Mouse (Mus musculus): ENCODE results near the gene D430042O09Rik. TPM values are rescaled to one million over a fixed set of nuclear protein-coding genes. Genes with fewer than 3 reads are reported as not detected.

The D430042O09Rik gene
- polyA plus RNA-seq (2015; fragmentation: Nextera tagmentation; extraction: Ambion mirVana): 10.9 and 11.7 TPM in 2 replicates

DNA sequence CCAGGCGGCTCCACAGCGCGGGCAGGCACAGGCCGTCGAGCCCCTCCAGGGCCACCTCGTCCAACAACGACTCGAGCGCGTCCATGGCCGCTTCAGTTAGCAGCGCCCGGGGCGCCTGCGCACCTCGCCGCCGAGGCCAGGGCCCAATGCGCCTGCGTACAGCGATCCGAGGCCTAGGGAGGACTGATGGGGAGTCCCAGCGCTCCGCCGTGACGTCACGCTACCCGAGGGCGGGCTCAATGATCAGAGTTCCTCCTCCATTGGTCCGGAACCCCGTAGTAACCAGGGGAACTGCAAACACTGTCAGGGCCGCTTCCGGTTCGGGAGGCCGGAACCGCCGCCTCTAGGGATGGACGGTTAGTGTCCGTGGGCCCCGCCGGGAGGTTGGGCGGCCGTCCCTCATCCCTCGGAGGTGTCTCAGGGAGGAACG is at the start of gene D430042O09Rik, which contains the start of gene Gtf3c1:
Gene D430042O09Rik (plus strand): TSS at position 296 of the 430 bp plus-strand sequence.
Gene Gtf3c1 (minus strand): TSS at position 188 of the 430 bp plus-strand sequence.
- Histone ChIP-seq H3K27me3 (no peaks in the 10 kb centered on the region), H3K36me3 (peaks cover 15% of the 10 kb centered on the region), H3K4me2 (replicated peaks) (peak within 1 kb of the TSS; percentile 67), H3K27ac (replicated peaks) (peak within 1 kb of the TSS; percentile 93), H3K4me1 (peaks cover 30% of the 10 kb centered on the region), H3K9ac (peak within 1 kb of the TSS; percentile 89), H3K9me3 (replicated peaks) (no peaks in the 10 kb centered on the region), H3K4me3 (replicated peaks) (peak within 1 kb of the TSS; percentile 96)
- peak; percentile 97 for ATAC-seq (ENCODE audit: insufficient number of reproducible peaks, low FRiP score, low TSS enrichment, low read depth)
- 0% methylated on average over 45 of the region's 45 CpGs for WGBS

GRCm38 (mm10) chr7:125663654-125664053 is 44.0 kb upstream of the D430042O09Rik start:
- Histone ChIP-seq H3K4me3 (replicated peaks) (no peak overlapping the region), H3K9ac (no peak overlapping the region), H3K4me2 (replicated peaks) (no peak overlapping the region), H3K9me3 (replicated peaks) (no peaks in the 10 kb centered on the region), H3K4me1 (no peaks in the 10 kb centered on the region), H3K36me3 (peaks cover 89% of the 10 kb centered on the region), H3K27ac (replicated peaks) (no peak overlapping the region), H3K27me3 (no peaks in the 10 kb centered on the region)
- 81% methylated on average over 3 of the region's 3 CpGs for WGBS
- no peak for ATAC-seq (ENCODE audit: insufficient number of reproducible peaks, low FRiP score, low TSS enrichment, low read depth)

DNA sequence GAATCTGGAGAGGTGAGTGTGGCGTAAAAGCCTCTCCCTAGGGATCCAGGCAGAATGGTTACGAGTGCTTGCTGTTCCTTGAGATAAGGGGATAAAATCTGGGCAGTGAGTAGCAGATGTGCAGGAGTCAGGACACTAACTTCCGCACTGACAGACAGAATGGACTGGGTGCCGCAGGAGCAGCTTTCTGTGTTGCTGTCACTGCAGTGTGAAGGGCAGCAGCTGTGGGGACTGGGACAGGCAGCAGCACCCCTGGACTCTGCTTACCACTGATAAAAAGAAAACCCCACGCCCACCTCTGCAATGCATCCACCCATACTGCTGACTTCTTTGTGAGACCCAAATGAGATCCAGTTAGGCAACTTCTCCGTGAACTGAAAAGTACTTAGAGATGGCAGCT is 36.8 kb upstream of the D430042O09Rik start:
- H3K9me3 ChIP-seq (replicated peaks): no peaks in the 10 kb centered on the region
- no peaks in the 10 kb centered on the region for H3K4me1 ChIP-seq
- WGBS: 88% methylated on average over 6 of the region's 6 CpGs
- no peaks in the 10 kb centered on the region for H3K27me3 ChIP-seq
- no peak overlapping the region for H3K27ac ChIP-seq (replicated peaks)
- ATAC-seq (ENCODE audit: insufficient number of reproducible peaks, low FRiP score, low TSS enrichment, low read depth): no peak
- H3K4me3 ChIP-seq (replicated peaks): no peak overlapping the region
- peaks cover 98% of the 10 kb centered on the region for H3K36me3 ChIP-seq
- H3K9ac ChIP-seq: no peak overlapping the region
- no peak overlapping the region for H3K4me2 ChIP-seq (replicated peaks)

- Histone ChIP-seq H3K9me3 (replicated peaks) (no peaks in the 10 kb centered on the region), H3K9ac (no peak overlapping the region), H3K27me3 (no peaks in the 10 kb centered on the region), H3K27ac (replicated peaks) (no peak overlapping the region), H3K4me1 (no peaks in the 10 kb centered on the region), H3K4me3 (replicated peaks) (no peak overlapping the region), H3K4me2 (replicated peaks) (no peak overlapping the region), H3K36me3 (peaks cover 98% of the 10 kb centered on the region)
- no peak for ATAC-seq (ENCODE audit: insufficient number of reproducible peaks, low FRiP score, low TSS enrichment, low read depth)
- WGBS: 86% methylated on average over 8 of the region's 8 CpGs
Measured at GRCm38 (mm10) chr7:125671396-125671795, 36.3 kb upstream of the D430042O09Rik start.

GRCm38 (mm10) chr7:125674916-125675315 is 32.8 kb upstream of the D430042O09Rik start:
- no peak overlapping the region for H3K27ac ChIP-seq (replicated peaks)
- no peak overlapping the region for H3K9ac ChIP-seq
- H3K9me3 ChIP-seq (replicated peaks): no peaks in the 10 kb centered on the region
- H3K4me1 ChIP-seq: no peaks in the 10 kb centered on the region
- WGBS: 87% methylated on average over 2 of the region's 2 CpGs
- no peak overlapping the region for H3K4me2 ChIP-seq (replicated peaks)
- H3K4me3 ChIP-seq (replicated peaks): no peak overlapping the region
- no peak for ATAC-seq (ENCODE audit: insufficient number of reproducible peaks, low FRiP score, low TSS enrichment, low read depth)
- peaks cover 99% of the 10 kb centered on the region for H3K36me3 ChIP-seq
- H3K27me3 ChIP-seq: no peaks in the 10 kb centered on the region

- no peak overlapping the region for H3K4me2 ChIP-seq (replicated peaks)
- WGBS: 86% methylated on average over 8 of the region's 8 CpGs
- no peaks in the 10 kb centered on the region for H3K27me3 ChIP-seq
- no peak overlapping the region for H3K27ac ChIP-seq (replicated peaks)
- H3K9me3 ChIP-seq (replicated peaks): no peaks in the 10 kb centered on the region
- H3K36me3 ChIP-seq: peaks cover 90% of the 10 kb centered on the region
- no peak overlapping the region for H3K4me3 ChIP-seq (replicated peaks)
- no peak for ATAC-seq (ENCODE audit: insufficient number of reproducible peaks, low FRiP score, low TSS enrichment, low read depth)
- H3K4me1 ChIP-seq: no peaks in the 10 kb centered on the region
- no peak overlapping the region for H3K9ac ChIP-seq
Measured at GRCm38 (mm10) chr7:125678756-125679155, 28.9 kb upstream of the D430042O09Rik start.

DNA sequence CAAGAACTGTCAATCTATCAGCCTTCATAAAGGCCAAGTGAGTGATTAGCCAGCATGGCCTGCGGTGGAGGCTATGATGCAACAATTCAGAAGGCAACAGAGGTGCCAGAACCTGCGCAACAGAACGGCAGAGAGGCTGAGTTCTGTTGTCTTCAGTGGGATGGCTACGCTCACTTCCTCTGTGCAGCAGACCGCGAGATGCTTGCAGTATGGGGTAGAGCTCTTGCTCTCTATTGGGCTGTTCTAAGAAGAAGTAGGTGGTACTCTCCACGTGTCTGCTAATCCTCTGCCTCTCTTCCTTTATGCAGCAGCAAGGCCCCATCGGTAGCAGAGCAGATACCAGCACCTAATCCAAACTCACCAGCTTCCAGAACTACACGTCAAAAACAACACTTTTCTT is 27.8 kb upstream of the D430042O09Rik start:
- Histone ChIP-seq H3K27me3 (no peaks in the 10 kb centered on the region), H3K9me3 (replicated peaks) (no peaks in the 10 kb centered on the region), H3K4me2 (replicated peaks) (no peak overlapping the region), H3K27ac (replicated peaks) (no peak overlapping the region), H3K4me1 (no peaks in the 10 kb centered on the region), H3K36me3 (peaks cover 81% of the 10 kb centered on the region), H3K9ac (no peak overlapping the region), H3K4me3 (replicated peaks) (no peak overlapping the region)
- 87% methylated on average over 9 of the region's 9 CpGs for WGBS
- no peak for ATAC-seq (ENCODE audit: insufficient number of reproducible peaks, low FRiP score, low TSS enrichment, low read depth)

GRCm38 (mm10) chr7:125690516-125690915 is 17.2 kb upstream of the D430042O09Rik start:
- WGBS: 93% methylated on average over 4 of the region's 4 CpGs

DNA sequence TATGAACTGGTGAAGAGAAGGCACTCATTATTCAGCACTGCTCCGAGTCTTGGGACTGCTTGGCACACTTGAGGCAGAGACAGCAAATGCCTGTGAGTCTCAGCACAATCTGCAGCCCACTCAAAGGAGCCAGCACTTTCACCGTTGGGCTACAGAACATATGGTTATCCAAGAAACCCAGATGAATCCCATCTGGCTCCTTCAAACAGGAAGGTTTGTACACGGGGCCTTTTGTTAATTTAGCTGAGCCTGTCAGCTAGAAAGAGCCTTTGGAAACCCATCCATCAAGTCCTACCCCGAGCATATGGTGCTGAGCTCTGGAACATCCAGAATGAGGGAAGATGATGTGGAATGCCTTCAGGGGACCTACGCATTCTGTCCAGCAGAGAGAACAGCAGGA is 13.6 kb upstream of the D430042O09Rik start:
- H3K9ac ChIP-seq: no peak overlapping the region
- no peak overlapping the region for H3K4me2 ChIP-seq (replicated peaks)
- no peaks in the 10 kb centered on the region for H3K27me3 ChIP-seq
- H3K4me3 ChIP-seq (replicated peaks): no peak overlapping the region
- 60% methylated on average over 5 of the region's 5 CpGs for WGBS
- no peaks in the 10 kb centered on the region for H3K4me1 ChIP-seq
- ATAC-seq (ENCODE audit: insufficient number of reproducible peaks, low FRiP score, low TSS enrichment, low read depth): no peak
- no peak overlapping the region for H3K27ac ChIP-seq (replicated peaks)
- peaks cover 4% of the 10 kb centered on the region; the same call in 1 of the 2 replicates for H3K9me3 ChIP-seq (replicated peaks)
- H3K36me3 ChIP-seq: peaks cover 99% of the 10 kb centered on the region

More at GRCm38 (mm10) chr7:125690516-125690915, 17.2 kb upstream of the D430042O09Rik start:
- Histone ChIP-seq H3K9me3 (replicated peaks) (no peaks in the 10 kb centered on the region), H3K27me3 (no peaks in the 10 kb centered on the region), H3K4me2 (replicated peaks) (no peak overlapping the region), H3K4me3 (replicated peaks) (no peak overlapping the region), H3K4me1 (no peaks in the 10 kb centered on the region), H3K36me3 (peaks cover 88% of the 10 kb centered on the region), H3K27ac (replicated peaks) (no peak overlapping the region), H3K9ac (no peak overlapping the region)
- ATAC-seq (ENCODE audit: insufficient number of reproducible peaks, low FRiP score, low TSS enrichment, low read depth): no peak

DNA sequence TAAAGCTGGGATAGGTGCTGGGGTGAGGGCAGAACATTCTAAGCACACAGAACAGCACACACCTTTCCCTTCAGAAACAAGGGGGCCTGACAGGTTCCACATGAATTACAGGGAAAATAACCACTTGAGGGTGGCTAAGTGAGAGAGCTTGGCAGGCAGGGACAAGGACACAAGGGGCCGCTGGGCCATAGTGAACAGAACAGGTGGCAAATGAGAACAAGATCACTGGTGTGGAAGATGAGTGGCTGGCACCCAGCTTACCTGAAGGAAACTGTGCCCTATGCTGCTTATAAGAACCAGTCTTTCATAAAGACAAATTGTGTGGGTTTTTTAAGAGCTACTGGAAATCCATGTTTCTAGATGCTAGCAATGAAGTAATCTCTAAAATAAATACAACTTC is 4.9 kb upstream of the D430042O09Rik start:
- Histone ChIP-seq H3K4me3 (replicated peaks) (no peak overlapping the region), H3K27ac (replicated peaks) (no peak overlapping the region), H3K27me3 (no peaks in the 10 kb centered on the region), H3K36me3 (peaks cover 62% of the 10 kb centered on the region), H3K9ac (no peak overlapping the region), H3K4me2 (replicated peaks) (no peak overlapping the region), H3K4me1 (peaks cover 23% of the 10 kb centered on the region), H3K9me3 (replicated peaks) (peaks cover 6% of the 10 kb centered on the region; the same call in 1 of the 2 replicates)
- no peak for ATAC-seq (ENCODE audit: insufficient number of reproducible peaks, low FRiP score, low TSS enrichment, low read depth)
- 97% methylated on average over 1 of the region's 1 CpGs for WGBS

DNA sequence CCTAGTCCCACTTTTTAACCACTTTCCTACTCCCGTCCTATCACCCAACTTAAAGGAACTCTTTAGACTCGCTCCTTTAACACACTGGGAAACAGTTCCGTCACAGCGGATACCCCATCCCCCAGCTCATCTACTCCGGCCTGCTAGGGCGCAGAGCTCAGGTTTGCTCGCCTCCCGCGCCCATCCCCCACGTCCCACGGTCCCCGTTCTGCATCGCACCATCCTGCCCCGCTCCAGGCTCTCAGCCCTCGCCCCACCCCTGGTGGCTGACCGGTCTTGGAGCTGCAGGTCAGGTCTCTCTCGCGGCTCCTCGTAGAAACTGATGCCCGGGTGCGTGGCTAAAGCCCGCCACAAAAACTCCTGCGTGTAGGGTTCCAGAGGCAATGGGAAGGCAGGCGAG is 502 bp upstream of the D430042O09Rik start:
- ATAC-seq (ENCODE audit: insufficient number of reproducible peaks, low FRiP score, low TSS enrichment, low read depth): peak; percentile 70
- Histone ChIP-seq H3K36me3 (peaks cover 20% of the 10 kb centered on the region), H3K27me3 (no peaks in the 10 kb centered on the region), H3K9me3 (replicated peaks) (no peaks in the 10 kb centered on the region), H3K4me3 (replicated peaks) (peak overlapping the region; percentile 96), H3K9ac (peak overlapping the region; percentile 89), H3K4me1 (peaks cover 30% of the 10 kb centered on the region), H3K4me2 (replicated peaks) (peak overlapping the region; percentile 67), H3K27ac (replicated peaks) (peak overlapping the region; percentile 93)
- WGBS: under 1% methylated on average over 24 of the region's 24 CpGs

GRCm38 (mm10) chr7:125708100-125708499 is 412 bp downstream of the D430042O09Rik start:
- peak overlapping the region; percentile 96 for H3K4me3 ChIP-seq (replicated peaks)
- 1% methylated on average over 15 of the region's 15 CpGs for WGBS
- peak overlapping the region; percentile 58; the same call in 1 of the 2 replicates for H3K27ac ChIP-seq (replicated peaks)
- peaks cover 33% of the 10 kb centered on the region for H3K4me1 ChIP-seq
- H3K27me3 ChIP-seq: no peaks in the 10 kb centered on the region
- peak overlapping the region; percentile 72 for H3K9ac ChIP-seq
- peaks cover 10% of the 10 kb centered on the region for H3K36me3 ChIP-seq
- no peaks in the 10 kb centered on the region for H3K9me3 ChIP-seq (replicated peaks)
- ATAC-seq (ENCODE audit: insufficient number of reproducible peaks, low FRiP score, low TSS enrichment, low read depth): no peak
- peak overlapping the region; percentile 67 for H3K4me2 ChIP-seq (replicated peaks)
